Mouse (Mus musculus): ENCODE results near the gene Cdk14. TPM values are rescaled to one million over a fixed set of nuclear protein-coding genes. Genes with fewer than 3 reads are reported as not detected.

Cdk14 gene
- total and polyA plus RNA-seq, 2 experiments from 2014 or later: 34.8 to 54.0 TPM

DNA sequence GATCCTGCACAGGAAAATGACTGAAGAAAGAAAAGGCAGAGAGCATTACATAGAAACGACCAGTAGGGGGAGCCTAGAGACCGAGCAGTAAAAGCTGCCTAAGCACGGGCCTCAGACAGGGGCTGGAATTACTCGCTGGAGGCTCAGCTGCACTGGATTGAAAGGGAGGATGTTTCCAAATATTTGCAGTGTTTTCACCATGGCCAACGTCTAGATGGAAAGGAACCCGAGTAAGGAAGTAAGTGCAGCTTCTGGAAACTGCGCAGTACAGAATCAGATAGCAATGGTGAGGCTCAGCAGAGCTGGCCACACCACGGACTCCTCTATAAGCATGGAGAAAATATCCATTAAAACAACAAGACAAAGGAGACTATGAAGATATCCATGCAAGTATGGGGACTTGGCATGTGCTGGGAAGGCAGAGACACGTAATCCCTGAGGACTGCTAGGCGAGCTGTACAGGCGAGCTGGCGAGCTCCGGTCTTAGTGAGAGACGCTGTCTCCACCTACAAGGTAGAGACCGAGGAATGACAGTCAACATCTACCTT, 458.0 kb downstream of the Cdk14 start:
- H3K27ac ChIP-seq (ENCODE audit: low read depth, low read length): no peak overlapping the region
- H3K27me3 ChIP-seq (ENCODE audit: insufficient read depth, low read length): no peaks in the 10 kb centered on the region
- DNase-seq (peak; percentile 92), ATAC-seq (peak; percentile 95)
- H3K36me3 ChIP-seq (ENCODE audit: insufficient read depth): no peaks in the 10 kb centered on the region
- no peak overlapping the region for H3K4me2 ChIP-seq (ENCODE audit: low read depth)
- H3K4me3 ChIP-seq (ENCODE audit: low read depth, low read length): no peak overlapping the region
- H3K9ac ChIP-seq: no peak overlapping the region
- TF ChIP-seq CTCF (IDR thresholded peaks at IDR 0.05; ENCODE audit: low read depth): peak; percentile 98
- no peaks in the 10 kb centered on the region for H3K4me1 ChIP-seq (ENCODE audit: insufficient read depth)
- H3K9me3 ChIP-seq (ENCODE audit: low read length): no peaks in the 10 kb centered on the region
- whole genome bisulfite sequencing: 50% methylated on average over 15 of the region's 15 CpGs

DNA sequence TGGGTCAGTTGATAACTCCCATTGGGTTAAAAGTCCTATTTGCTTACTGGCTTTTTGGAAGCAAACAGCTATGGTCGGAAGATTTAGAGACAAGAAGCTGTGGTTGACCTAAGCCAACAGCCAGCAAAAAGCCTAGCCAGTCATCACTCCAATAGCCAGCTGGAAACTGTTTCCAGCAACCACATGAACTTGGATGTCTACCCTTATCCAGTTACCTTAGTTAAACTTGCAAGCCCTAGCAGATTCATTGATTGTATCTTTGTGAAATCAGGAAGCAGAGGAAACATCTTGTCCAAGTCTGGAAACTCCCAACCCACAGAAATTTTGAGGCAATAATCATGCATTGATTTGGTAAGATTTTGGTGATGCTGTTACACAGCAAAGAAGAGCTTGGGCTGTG, 458.5 kb downstream of the Cdk14 start:
- no peaks in the 10 kb centered on the region for H3K27me3 ChIP-seq (ENCODE audit: insufficient read depth, low read length)
- 100% methylated on average over 1 of the region's 1 CpGs for WGBS
- H3K9me3 ChIP-seq (ENCODE audit: low read length): no peaks in the 10 kb centered on the region
- no peak overlapping the region for H3K4me3 ChIP-seq (ENCODE audit: low read depth, low read length)
- H3K27ac ChIP-seq (ENCODE audit: low read depth, low read length): no peak overlapping the region
- no peak overlapping the region for H3K4me2 ChIP-seq (ENCODE audit: low read depth)
- H3K4me1 ChIP-seq (ENCODE audit: insufficient read depth): no peaks in the 10 kb centered on the region
- DNase-seq (no peak), ATAC-seq (no peak)
- TF ChIP-seq CTCF (IDR thresholded peaks at IDR 0.05; ENCODE audit: low read depth): no peak
- H3K9ac ChIP-seq: no peak overlapping the region
- H3K36me3 ChIP-seq (ENCODE audit: insufficient read depth): no peaks in the 10 kb centered on the region

DNA sequence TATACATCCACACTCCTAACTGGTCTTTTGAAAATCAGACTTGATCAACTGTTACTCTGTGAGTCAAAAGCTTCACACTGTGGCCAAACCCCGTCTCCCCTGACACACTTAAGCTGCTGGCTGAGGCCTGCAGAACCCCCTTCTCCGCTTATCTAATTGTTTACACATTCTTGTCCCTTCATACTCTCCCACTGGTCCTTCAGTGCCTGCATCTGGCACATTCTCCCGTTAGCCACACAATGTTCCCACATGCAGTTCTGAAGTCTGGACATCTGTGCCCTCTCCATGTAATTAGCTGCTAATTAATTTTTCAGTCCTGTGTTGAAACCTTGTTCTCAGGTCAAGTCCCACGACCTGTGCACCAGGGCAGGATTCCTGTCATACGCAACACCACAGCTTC, 460.7 kb downstream of the Cdk14 start:
- H3K9ac ChIP-seq: no peak overlapping the region
- no peak overlapping the region for H3K4me3 ChIP-seq (ENCODE audit: low read depth, low read length)
- WGBS: 23% methylated on average over 5 of the region's 5 CpGs
- TF ChIP-seq CTCF (IDR thresholded peaks at IDR 0.05; ENCODE audit: low read depth): no peak
- DNase-seq (no peak), ATAC-seq (no peak)
- no peaks in the 10 kb centered on the region for H3K9me3 ChIP-seq (ENCODE audit: low read length)
- no peaks in the 10 kb centered on the region for H3K36me3 ChIP-seq (ENCODE audit: insufficient read depth)
- no peak overlapping the region for H3K4me2 ChIP-seq (ENCODE audit: low read depth)
- no peak overlapping the region for H3K27ac ChIP-seq (ENCODE audit: low read depth, low read length)
- no peaks in the 10 kb centered on the region for H3K4me1 ChIP-seq (ENCODE audit: insufficient read depth)
- H3K27me3 ChIP-seq (ENCODE audit: insufficient read depth, low read length): no peaks in the 10 kb centered on the region

DNA sequence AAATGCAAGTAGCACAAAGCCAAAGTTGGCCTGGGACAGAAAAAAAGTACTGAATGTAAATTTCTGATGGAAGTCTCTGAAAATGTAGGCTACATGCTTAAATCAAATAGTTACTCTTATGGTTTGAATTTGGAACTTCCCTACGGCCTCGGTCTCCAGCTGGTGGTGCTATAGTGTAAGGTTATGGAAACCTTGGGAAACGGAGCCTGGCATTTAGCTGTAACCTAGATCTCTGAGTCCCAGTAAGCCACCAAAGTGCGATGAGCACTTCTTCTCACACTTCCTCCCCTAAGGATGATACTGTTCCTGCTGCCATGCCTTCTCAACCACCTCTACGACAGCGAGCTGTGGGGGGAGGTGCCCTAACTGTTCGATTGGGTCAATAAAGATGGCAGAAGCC, 464.1 kb downstream of the Cdk14 start:
- DNase-seq: peak; percentile 36
- Histone ChIP-seq H3K4me2 (ENCODE audit: low read depth) (no peak overlapping the region), H3K27me3 (ENCODE audit: insufficient read depth, low read length) (no peaks in the 10 kb centered on the region), H3K9ac (no peak overlapping the region), H3K27ac (ENCODE audit: low read depth, low read length) (no peak overlapping the region), H3K4me1 (ENCODE audit: insufficient read depth) (no peaks in the 10 kb centered on the region), H3K9me3 (ENCODE audit: low read length) (no peaks in the 10 kb centered on the region), H3K36me3 (ENCODE audit: insufficient read depth) (no peaks in the 10 kb centered on the region), H3K4me3 (ENCODE audit: low read depth, low read length) (no peak overlapping the region)
- no peak for ATAC-seq
- TF ChIP-seq CTCF (IDR thresholded peaks at IDR 0.05; ENCODE audit: low read depth): no peak
- 85% methylated on average over 7 of the region's 7 CpGs for WGBS

DNA sequence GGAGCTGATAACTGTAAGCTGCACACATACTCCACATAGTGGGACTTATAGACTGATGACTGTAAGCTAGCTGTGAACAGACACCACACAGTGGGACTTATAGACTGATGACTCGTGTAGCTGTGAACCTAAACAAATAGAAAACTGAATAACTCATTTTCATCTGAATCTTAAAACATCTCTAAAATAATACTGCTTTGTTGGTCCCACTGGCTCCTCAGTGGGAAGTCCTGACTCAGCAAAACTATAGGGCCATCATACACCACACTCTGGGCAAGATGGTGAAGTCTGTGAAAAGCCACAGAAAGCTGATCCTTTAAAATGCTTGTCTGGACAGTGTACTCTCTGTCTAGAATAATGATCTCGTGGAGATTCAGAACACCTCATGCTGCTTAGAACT, 464.7 kb downstream of the Cdk14 start:
- DNase-seq: no peak
- H3K9me3 ChIP-seq (ENCODE audit: low read length): no peaks in the 10 kb centered on the region
- WGBS: 76% methylated on average over 2 of the region's 2 CpGs
- TF ChIP-seq CTCF (IDR thresholded peaks at IDR 0.05; ENCODE audit: low read depth): no peak
- H3K4me2 ChIP-seq (ENCODE audit: low read depth): no peak overlapping the region
- no peaks in the 10 kb centered on the region for H3K36me3 ChIP-seq (ENCODE audit: insufficient read depth)
- no peaks in the 10 kb centered on the region for H3K4me1 ChIP-seq (ENCODE audit: insufficient read depth)
- no peak overlapping the region for H3K4me3 ChIP-seq (ENCODE audit: low read depth, low read length)
- no peaks in the 10 kb centered on the region for H3K27me3 ChIP-seq (ENCODE audit: insufficient read depth, low read length)
- H3K9ac ChIP-seq: no peak overlapping the region
- no peak overlapping the region for H3K27ac ChIP-seq (ENCODE audit: low read depth, low read length)
- no peak for ATAC-seq

DNA sequence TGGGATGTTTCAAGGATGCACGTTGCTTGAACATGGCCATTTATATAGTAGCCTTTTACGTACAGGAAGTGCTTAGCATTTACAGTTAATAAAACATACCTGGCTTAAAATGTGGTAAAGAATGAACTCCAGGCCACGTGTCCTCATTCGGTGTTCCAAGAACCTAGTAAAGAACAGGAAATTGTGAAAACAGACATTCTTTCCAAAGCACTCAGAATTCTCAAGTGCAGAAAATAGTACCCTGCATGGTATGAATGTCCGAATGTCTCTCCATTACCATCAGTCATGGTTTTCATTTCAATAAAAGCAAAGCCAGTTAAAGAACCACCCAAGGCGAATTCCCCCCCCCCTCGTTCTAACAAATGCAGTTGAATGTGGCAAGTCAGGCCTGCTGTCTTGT, 470.7 kb downstream of the Cdk14 start:
- no peaks in the 10 kb centered on the region for H3K27me3 ChIP-seq (ENCODE audit: insufficient read depth, low read length)
- no peaks in the 10 kb centered on the region for H3K9me3 ChIP-seq (ENCODE audit: low read length)
- H3K4me2 ChIP-seq (ENCODE audit: low read depth): no peak overlapping the region
- no peak overlapping the region for H3K4me3 ChIP-seq (ENCODE audit: low read depth, low read length)
- ATAC-seq (no peak), DNase-seq (no peak)
- no peak overlapping the region for H3K27ac ChIP-seq (ENCODE audit: low read depth, low read length)
- H3K9ac ChIP-seq: no peak overlapping the region
- no peaks in the 10 kb centered on the region for H3K4me1 ChIP-seq (ENCODE audit: insufficient read depth)
- 82% methylated on average over 7 of the region's 7 CpGs for WGBS
- no peaks in the 10 kb centered on the region for H3K36me3 ChIP-seq (ENCODE audit: insufficient read depth)
- TF ChIP-seq CTCF (IDR thresholded peaks at IDR 0.05; ENCODE audit: low read depth): no peak

DNA sequence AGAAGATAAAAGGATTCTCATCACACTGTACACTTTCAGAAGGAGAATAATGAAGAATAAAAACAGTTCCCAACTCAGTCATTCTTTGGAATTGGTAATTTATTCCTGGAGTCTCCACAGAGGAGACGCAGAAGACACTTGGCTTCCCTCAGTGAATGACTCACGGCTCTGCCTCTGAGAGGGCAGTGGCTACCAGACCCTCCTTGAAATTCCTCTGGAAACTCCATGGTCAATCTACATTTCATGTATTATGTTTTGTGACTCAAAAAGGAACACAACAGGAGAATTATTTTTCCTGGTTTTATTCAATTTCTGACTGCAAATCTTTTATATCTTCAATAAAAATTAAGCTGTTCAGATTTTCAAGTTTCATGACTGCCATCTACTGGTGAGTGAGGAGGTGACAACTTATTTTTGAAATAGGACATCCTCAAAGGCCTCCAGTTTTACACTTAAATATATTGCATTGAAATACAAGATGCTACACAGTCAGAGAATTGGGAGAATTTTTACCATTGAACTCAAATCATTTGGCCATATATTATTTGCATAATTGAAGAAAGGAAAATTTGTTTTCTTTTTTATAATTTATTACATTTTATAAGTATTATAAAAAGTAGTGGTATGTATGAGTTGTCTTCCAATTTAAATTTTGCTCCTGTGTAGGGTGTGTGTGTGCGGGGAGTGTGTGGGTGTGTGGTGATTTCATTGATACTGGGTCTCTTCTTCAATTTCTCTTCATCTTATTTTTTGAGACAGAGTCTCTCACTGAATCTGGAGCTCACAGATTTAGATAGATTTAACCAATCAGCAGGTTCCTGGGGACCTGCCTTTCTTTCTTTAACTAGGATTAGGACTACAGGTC, 471.8 kb downstream of the Cdk14 start:
- no peaks in the 10 kb centered on the region for H3K4me1 ChIP-seq (ENCODE audit: insufficient read depth)
- H3K9me3 ChIP-seq (ENCODE audit: low read length): no peaks in the 10 kb centered on the region
- H3K9ac ChIP-seq: no peak overlapping the region
- H3K4me2 ChIP-seq (ENCODE audit: low read depth): no peak overlapping the region
- H3K27ac ChIP-seq (ENCODE audit: low read depth, low read length): no peak overlapping the region
- peak; percentile 66 for TF ChIP-seq CTCF (IDR thresholded peaks at IDR 0.05; ENCODE audit: low read depth)
- WGBS: 34% methylated on average over 3 of the region's 3 CpGs
- no peaks in the 10 kb centered on the region for H3K27me3 ChIP-seq (ENCODE audit: insufficient read depth, low read length)
- DNase-seq: peak; percentile 85
- H3K36me3 ChIP-seq (ENCODE audit: insufficient read depth): no peaks in the 10 kb centered on the region
- no peak overlapping the region for H3K4me3 ChIP-seq (ENCODE audit: low read depth, low read length)
- peak; percentile 75 for ATAC-seq
